ENCODE assay signal across 24 mouse cellular contexts in the genomic region with DNA sequence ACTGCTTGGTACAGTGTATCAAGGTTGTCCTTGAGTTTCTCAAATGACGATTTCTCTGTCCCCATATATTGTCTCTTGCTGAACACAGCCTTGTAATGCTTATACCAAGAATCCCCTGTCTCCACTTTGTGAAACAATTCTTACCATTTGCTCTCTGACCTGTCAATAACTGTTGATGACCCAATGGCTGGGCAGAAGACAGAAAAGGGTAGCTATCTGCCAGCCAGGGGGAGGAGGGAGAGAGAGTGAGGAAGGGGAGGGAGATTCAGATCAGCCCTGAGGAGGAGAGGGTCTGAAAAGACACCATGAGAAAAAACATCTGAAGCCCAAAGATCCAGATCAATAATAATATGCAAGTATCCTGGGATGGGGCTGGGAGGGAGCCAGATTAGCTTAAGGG. TPM values are rescaled to one million over a fixed set of nuclear protein-coding genes. Genes with fewer than 3 reads are reported as not detected.
DNase-seq lines count a peak whose midpoint lies in the region; ATAC-seq and TF ChIP-seq lines count a peak whose summit lies in the region.
"Had no signal": no experiment of that assay in that cellular context is flagged by ENCODE, and none has a peak within 500 bp of the region (broad histone marks: within the 10 kb centered on the region; RNA-seq: fewer than 3 reads in every experiment).

No protein-coding gene starts in this region.

- intact Hi-C loops in heart, postnatal 25 days (cut with DNase I): loop anchor here (2.0 to 5.0 kb wide), 3 partner anchors 39 to 307 kb away; no protein-coding TSS in a partner anchor

- H3K4me1 ChIP-seq in hindbrain, embryonic 11.5 days (replicated peaks; ENCODE audit: control insufficient read depth, insufficient read depth, low read length): no peaks in the 10 kb centered on the region
- peaks cover 13% of the 10 kb centered on the region for H3K4me1 ChIP-seq in hindbrain, postnatal 0 days (ENCODE audit: insufficient read depth, low read length)
- H3K4me1 ChIP-seq in midbrain, embryonic 11.5 days (ENCODE audit: control insufficient read depth, insufficient read depth, low read length): no peaks in the 10 kb centered on the region
- H3K4me1 ChIP-seq in midbrain, embryonic 10.5 days: peaks cover 15% of the 10 kb centered on the region
- peaks cover 2% of the 10 kb centered on the region; the same call in 1 of the 2 replicates for H3K4me1 ChIP-seq in hindbrain, embryonic 16.5 days (ENCODE audit: control insufficient read depth, insufficient read depth, low read depth, low read length)
- peaks cover 23% of the 10 kb centered on the region for H3K4me1 ChIP-seq in midbrain, embryonic 15.5 days
- H3K4me1 ChIP-seq: heart, embryonic 10.5 days had no signal

- TF ChIP-seq CTCF in hindbrain, postnatal 0 days (IDR thresholded peaks at IDR 0.05; ENCODE audit: low read depth): no peak

- 0 out of 2 replicates have a peak, but pooled peaks have one; percentile 6 for ATAC-seq in hindbrain, embryonic 11.5 days (ENCODE audit: low FRiP score)
- ATAC-seq in hindbrain, postnatal 0 days: no peak; the same call in 1 of the 2 replicates
- ATAC-seq in midbrain, embryonic 11.5 days (ENCODE audit: low FRiP score): 0 out of 2 replicates have a peak, but pooled peaks have one; percentile 11
- 0 out of 2 replicates have a peak, but pooled peaks have one; percentile 25 for ATAC-seq in hindbrain, embryonic 16.5 days
- peak; percentile 41 for ATAC-seq in midbrain, embryonic 15.5 days (replicated peaks)
- ATAC-seq: intestine, embryonic 15.5 days had no signal

- H3K9me3 ChIP-seq in hindbrain, embryonic 11.5 days (ENCODE audit: control insufficient read depth, low read length): no peaks in the 10 kb centered on the region
- no peaks in the 10 kb centered on the region for H3K9me3 ChIP-seq in hindbrain, postnatal 0 days (ENCODE audit: low read length)
- H3K9me3 ChIP-seq in midbrain, embryonic 11.5 days (ENCODE audit: control insufficient read depth, low read length): no peaks in the 10 kb centered on the region
- H3K9me3 ChIP-seq in midbrain, embryonic 10.5 days (replicated peaks): peaks cover 10% of the 10 kb centered on the region; the same call in 1 of the 2 replicates
- H3K9me3 ChIP-seq in hindbrain, embryonic 16.5 days (ENCODE audit: control insufficient read depth, low read length): peaks cover 8% of the 10 kb centered on the region
- no peaks in the 10 kb centered on the region for H3K9me3 ChIP-seq in midbrain, embryonic 15.5 days
- H3K9me3 ChIP-seq: embryonic facial prominence, embryonic 12.5 days; embryonic facial prominence, embryonic 15.5 days; intestine, embryonic 15.5 days had no signal

- no peaks in the 10 kb centered on the region for H3K27me3 ChIP-seq in hindbrain, embryonic 11.5 days (ENCODE audit: control insufficient read depth, insufficient read depth, low read length)
- no peaks in the 10 kb centered on the region for H3K27me3 ChIP-seq in hindbrain, postnatal 0 days (ENCODE audit: insufficient read depth, low read length)
- H3K27me3 ChIP-seq in midbrain, embryonic 11.5 days (ENCODE audit: control insufficient read depth, insufficient read depth, low read length): no peaks in the 10 kb centered on the region
- H3K27me3 ChIP-seq in midbrain, embryonic 10.5 days (ENCODE audit: low read depth, poor library complexity, severe bottlenecking): no peaks in the 10 kb centered on the region
- H3K27me3 ChIP-seq in hindbrain, embryonic 16.5 days (replicated peaks; ENCODE audit: control insufficient read depth, insufficient read depth, low read length): no peaks in the 10 kb centered on the region
- no peaks in the 10 kb centered on the region for H3K27me3 ChIP-seq in midbrain, embryonic 15.5 days (replicated peaks)
- H3K27me3 ChIP-seq: embryonic facial prominence, embryonic 12.5 days; intestine, embryonic 15.5 days had no signal

- H3K36me3 ChIP-seq in hindbrain, embryonic 11.5 days (ENCODE audit: control insufficient read depth, insufficient read depth, low read length): no peaks in the 10 kb centered on the region
- no peaks in the 10 kb centered on the region for H3K36me3 ChIP-seq in hindbrain, postnatal 0 days (ENCODE audit: insufficient read depth, low read length)
- H3K36me3 ChIP-seq in midbrain, embryonic 11.5 days (ENCODE audit: control insufficient read depth, insufficient read depth, low read length): no peaks in the 10 kb centered on the region
- H3K36me3 ChIP-seq in midbrain, embryonic 10.5 days: no peaks in the 10 kb centered on the region
- H3K36me3 ChIP-seq in hindbrain, embryonic 16.5 days (ENCODE audit: control insufficient read depth, insufficient read depth, low read length): no peaks in the 10 kb centered on the region
- H3K36me3 ChIP-seq in midbrain, embryonic 15.5 days (replicated peaks): no peaks in the 10 kb centered on the region
- H3K36me3 ChIP-seq: embryonic facial prominence, embryonic 12.5 days; embryonic facial prominence, embryonic 15.5 days; heart, embryonic 10.5 days; heart, embryonic 13.5 days; intestine, embryonic 15.5 days had no signal

- no peak overlapping the region for H3K4me2 ChIP-seq in hindbrain, embryonic 11.5 days (replicated peaks; ENCODE audit: low read depth, low read length)
- no peak overlapping the region for H3K4me2 ChIP-seq in hindbrain, postnatal 0 days (ENCODE audit: low read depth, low read length)
- no peak overlapping the region for H3K4me2 ChIP-seq in midbrain, embryonic 11.5 days
- no peak overlapping the region for H3K4me2 ChIP-seq in hindbrain, embryonic 16.5 days (ENCODE audit: low read length)
- no peak overlapping the region for H3K4me2 ChIP-seq in midbrain, embryonic 15.5 days
- H3K4me2 ChIP-seq: embryonic facial prominence, embryonic 12.5 days; embryonic facial prominence, embryonic 15.5 days; heart, embryonic 13.5 days; intestine, embryonic 15.5 days had no signal

- no peak overlapping the region for H3K27ac ChIP-seq in hindbrain, embryonic 11.5 days (ENCODE audit: low read depth, low read length)
- H3K27ac ChIP-seq in hindbrain, postnatal 0 days: no peak overlapping the region
- H3K27ac ChIP-seq in midbrain, embryonic 11.5 days (ENCODE audit: low read depth, low read length): no peak overlapping the region
- no peak overlapping the region for H3K27ac ChIP-seq in midbrain, embryonic 10.5 days (replicated peaks)
- H3K27ac ChIP-seq in hindbrain, embryonic 16.5 days (ENCODE audit: low read depth, low read length): no peak overlapping the region
- H3K27ac ChIP-seq in midbrain, embryonic 15.5 days: 0 out of 2 replicates have a peak overlapping the region, but pooled peaks have one; percentile 22
- H3K27ac ChIP-seq: embryonic facial prominence, embryonic 12.5 days; embryonic facial prominence, embryonic 15.5 days; heart, embryonic 10.5 days; heart, embryonic 13.5 days; intestine, embryonic 15.5 days had no signal

- no peak for DNase-seq in hindbrain, embryonic 11.5 days (ENCODE audit: low spot score)
- no peak for DNase-seq in hindbrain, postnatal 0 days (ENCODE audit: low spot score)
- no peak for DNase-seq in midbrain, embryonic 11.5 days (ENCODE audit: low spot score, missing footprints)
- DNase-seq in midbrain, embryonic 10.5 days (ENCODE audit: low spot score): no peak
- no peak for DNase-seq in heart, postnatal 25 days (ENCODE audit: low spot score)
- no peak for DNase-seq in frontal cortex, adult 2 months (ENCODE audit: extremely low spot score in 1 of 2, low spot score in 1 of 2)
- DNase-seq: adrenal gland, adult 2 months; cerebellum, adult 11-12 months; cerebellum, adult 8-10 months; kidney, adult 11 months had no signal

- no peak overlapping the region for H3K4me3 ChIP-seq in hindbrain, embryonic 11.5 days (ENCODE audit: low read depth, low read length)
- no peak overlapping the region for H3K4me3 ChIP-seq in hindbrain, postnatal 0 days (ENCODE audit: low read length)
- no peak overlapping the region for H3K4me3 ChIP-seq in midbrain, embryonic 11.5 days (ENCODE audit: low read depth, low read length)
- H3K4me3 ChIP-seq in midbrain, embryonic 10.5 days: no peak overlapping the region
- H3K4me3 ChIP-seq in hindbrain, embryonic 16.5 days (ENCODE audit: low read length): no peak overlapping the region
- H3K4me3 ChIP-seq in midbrain, embryonic 15.5 days: no peak overlapping the region
- H3K4me3 ChIP-seq: embryonic facial prominence, embryonic 12.5 days; embryonic facial prominence, embryonic 15.5 days; heart, adult 2 months; heart, embryonic 10.5 days; heart, embryonic 13.5 days; intestine, embryonic 15.5 days had no signal

- 90% methylated on average over 1 of the region's 1 CpGs for WGBS in hindbrain, embryonic 11.5 days
- 86% methylated on average over 1 of the region's 1 CpGs for WGBS in hindbrain, postnatal 0 days
- 85% methylated on average over 1 of the region's 1 CpGs for WGBS in midbrain, embryonic 11.5 days
- WGBS in midbrain, embryonic 10.5 days: 75% methylated on average over 1 of the region's 1 CpGs
- WGBS in hindbrain, embryonic 16.5 days: 68% methylated on average over 1 of the region's 1 CpGs
- WGBS in midbrain, embryonic 15.5 days: 81% methylated on average over 1 of the region's 1 CpGs

- no peak overlapping the region for H3K9ac ChIP-seq in hindbrain, embryonic 11.5 days (ENCODE audit: low read depth, low read length)
- H3K9ac ChIP-seq in hindbrain, postnatal 0 days (replicated peaks; ENCODE audit: low read length): no peak overlapping the region
- no peak overlapping the region for H3K9ac ChIP-seq in midbrain, embryonic 11.5 days (ENCODE audit: low read length)
- H3K9ac ChIP-seq in hindbrain, embryonic 16.5 days (ENCODE audit: low read depth, low read length): no peak overlapping the region
- no peak overlapping the region for H3K9ac ChIP-seq in midbrain, embryonic 15.5 days
- H3K9ac ChIP-seq: embryonic facial prominence, embryonic 12.5 days; embryonic facial prominence, embryonic 15.5 days; forebrain, postnatal 0 days; heart, embryonic 13.5 days; intestine, embryonic 15.5 days had no signal

RNA-seq across cellular contexts. Expression of a gene that starts 37.9 kb away (rescaled TPM):
- not detected in 2 replicates for polyA plus RNA-seq in hindbrain, embryonic 11.5 days (2014; fragmentation: Nextera tagmentation; extraction: Ambion mirVana)
- not detected in 2 replicates for total RNA-seq in hindbrain, postnatal 0 days (2014; rRNA removed)
- 0.11 TPM in 1 of 2 replicates, not detected in the other for polyA plus RNA-seq in hindbrain, postnatal 0 days (2015; fragmentation: Nextera tagmentation; extraction: Ambion mirVana)
- polyA plus RNA-seq in midbrain, embryonic 11.5 days (2014; fragmentation: Nextera tagmentation; extraction: Ambion mirVana): not detected in 2 replicates
- polyA plus RNA-seq in midbrain, embryonic 10.5 days (2016; fragmentation: Nextera tagmentation; extraction: Ambion mirVana): not detected in 2 replicates
- polyA plus RNA-seq in hindbrain, embryonic 16.5 days (2015; fragmentation: Nextera tagmentation; extraction: Ambion mirVana): 0.10 and 0.12 TPM in 2 replicates
- 0.22 and 0.24 TPM in 2 replicates for polyA plus RNA-seq in midbrain, embryonic 15.5 days (2015; fragmentation: Nextera tagmentation; extraction: Ambion mirVana)
- total RNA-seq in heart, postnatal 25 days (2021): 10 to 100 TPM; 24.6 to 26.9 TPM
- polyA plus RNA-seq in frontal cortex, adult 2 months (2012; rRNA removed): 0.04 TPM in 2 replicates
- total RNA-seq: common myeloid progenitor, adult 5-6 weeks; ES-E14; granulocyte monocyte progenitor cell, adult 5-6 weeks; hematopoietic stem cell, adult 5-6 weeks had no signal
- polyA plus RNA-seq: embryonic facial prominence, embryonic 12.5 days; forebrain, embryonic 11.5 days; forebrain, postnatal 0 days had no signal
